Mouse (Mus musculus) Muller cell, postnatal 12 days (primary cell): ENCODE measurements around the gene Kifc3.

Source experiments
- DNase-seq: peaks from one replicate; pipeline ENCODE4 v3.0.0-alpha.2; 2015; ENCODE audit errors: inconsistent ontology term

Gene Kifc3

DNA sequence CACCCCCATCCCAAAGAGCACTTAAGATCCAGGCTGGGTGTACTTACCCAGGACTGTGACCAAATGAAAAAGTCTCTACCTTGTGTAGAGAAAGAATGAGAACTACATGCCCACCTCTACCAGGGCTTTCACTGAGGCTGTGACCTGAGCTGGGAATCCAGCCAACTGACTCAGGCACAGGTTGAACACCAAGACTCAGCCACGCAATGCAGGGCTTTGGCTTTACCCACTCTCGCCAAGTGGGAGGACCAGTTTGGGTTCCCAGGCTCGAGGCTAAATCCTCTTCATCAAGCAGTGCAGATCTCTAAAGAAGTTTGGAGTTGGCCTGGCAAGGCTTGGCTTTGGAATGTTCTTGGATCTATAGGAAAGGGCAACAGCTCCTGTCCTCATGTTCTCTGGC, 127.1 kb downstream of the Kifc3 start:
- no peak for DNase-seq

- DNase-seq: no peak
These were observed 135.0 kb downstream of the Kifc3 start for GRCm38 (mm10) chr8:95067582-95067981.

GRCm38 (mm10) chr8:95064531-95064930, 138.1 kb downstream of the Kifc3 start:
- DNase-seq: peak; percentile 84

- no peak for DNase-seq
These were observed 142.6 kb downstream of the Kifc3 start for GRCm38 (mm10) chr8:95059812-95060533.

GRCm38 (mm10) chr8:95058661-95059060, 144.0 kb downstream of the Kifc3 start:
- DNase-seq: no peak

GRCm38 (mm10) chr8:95056414-95056813, 146.2 kb downstream of the Kifc3 start:
- no peak for DNase-seq

DNA sequence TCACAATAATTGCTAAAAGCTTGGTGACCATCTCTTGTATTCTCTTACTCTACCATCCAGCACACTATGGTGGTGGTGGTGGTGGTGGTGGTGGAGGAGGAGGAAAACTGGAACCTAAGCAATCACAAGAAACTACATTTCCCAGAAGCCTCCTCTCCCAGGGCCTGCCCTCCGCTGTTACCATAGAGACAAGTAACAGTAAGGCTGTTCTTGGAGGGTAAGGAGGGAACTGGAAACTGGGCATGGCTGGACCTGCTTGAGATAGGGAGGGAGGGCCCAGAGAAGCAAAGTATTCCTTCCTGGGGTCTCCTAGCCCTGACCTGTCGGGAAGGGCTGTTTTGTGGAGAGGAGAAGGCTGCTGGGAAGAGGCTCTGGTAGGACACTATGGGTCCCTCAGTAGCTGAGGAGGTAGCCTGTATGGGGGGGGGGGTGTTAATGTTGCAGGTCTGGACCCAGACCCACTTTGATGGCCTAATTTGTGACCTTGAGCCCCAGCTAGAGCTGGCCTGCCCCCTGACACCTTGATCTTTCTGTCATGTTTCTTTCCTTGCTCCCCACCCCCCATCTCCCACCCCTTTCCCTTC, 147.6 kb downstream of the Kifc3 start, which contains the start of gene Drc7:
Gene Drc7, plus strand, starts transcription at position 177 of the 584 bp plus-strand sequence.
- DNase-seq: no peak

DNA sequence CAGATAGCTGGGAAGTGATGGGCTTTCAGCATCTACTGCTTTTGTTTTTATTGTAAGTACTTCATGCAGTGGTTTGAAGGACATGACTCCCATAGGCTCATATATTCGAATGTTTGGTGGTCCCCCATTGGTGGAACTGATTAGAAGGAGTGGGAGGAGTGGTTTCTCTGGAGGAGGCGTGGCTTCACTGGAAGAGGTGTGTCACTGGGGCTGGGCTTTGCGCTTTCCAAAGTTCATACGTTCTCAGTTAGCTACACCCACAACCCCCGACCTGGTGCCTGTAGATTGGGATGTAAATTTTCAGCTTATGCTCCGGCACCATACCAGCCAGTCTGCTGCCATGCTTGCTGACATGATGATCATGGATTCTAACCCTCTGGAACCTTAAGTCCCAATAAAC, 148.2 kb downstream of the Kifc3 start:
- DNase-seq: no peak
